Mouse (Mus musculus): ENCODE measurements around the gene Samd13. TPM values are rescaled to one million over a fixed set of nuclear protein-coding genes. Genes with fewer than 3 reads are reported as not detected.

The Samd13 gene
- total RNA-seq, 2 experiments from 2014 or later: 0.57 to 1.7 TPM

GRCm38 (mm10) chr3:146676193-146676592 is 9.2 kb downstream of the Samd13 start:
- DNase-seq: no peak
- intact Hi-C loops (cut with DNase I; ENCODE audit: low total_unique reads): no loop called here

GRCm38 (mm10) chr3:146675101-146675500 is 10.3 kb downstream of the Samd13 start:
- no peak for DNase-seq
- intact Hi-C loops (cut with DNase I; ENCODE audit: low total_unique reads): no loop called here

GRCm38 (mm10) chr3:146671121-146671520 is 14.3 kb downstream of the Samd13 start:
- intact Hi-C loops (cut with DNase I; ENCODE audit: low total_unique reads): no loop called here
- peak; percentile 48 for DNase-seq

GRCm38 (mm10) chr3:146661907-146662306 is 23.5 kb downstream of the Samd13 start:
- intact Hi-C loops (cut with DNase I; ENCODE audit: low total_unique reads): no loop called here
- DNase-seq: no peak

GRCm38 (mm10) chr3:146661001-146661400 is 24.4 kb downstream of the Samd13 start:
- intact Hi-C loops (cut with DNase I; ENCODE audit: low total_unique reads): no loop called here
- DNase-seq: no peak

GRCm38 (mm10) chr3:146659321-146659720 is 26.1 kb downstream of the Samd13 start:
- intact Hi-C loops (cut with DNase I; ENCODE audit: low total_unique reads): no loop called here
- DNase-seq: no peak

GRCm38 (mm10) chr3:146658061-146658639 is 27.2 kb downstream of the Samd13 start:
- intact Hi-C loops (cut with DNase I; ENCODE audit: low total_unique reads): no loop called here

GRCm38 (mm10) chr3:146657433-146657832 is 28.0 kb downstream of the Samd13 start:
- DNase-seq: no peak
- intact Hi-C loops (cut with DNase I; ENCODE audit: low total_unique reads): no loop called here

More at GRCm38 (mm10) chr3:146658061-146658639, 27.2 kb downstream of the Samd13 start:
- no peak for DNase-seq

GRCm38 (mm10) chr3:146655111-146655577 is 30.2 kb downstream of the Samd13 start:
- no peak for DNase-seq
- intact Hi-C loops (cut with DNase I; ENCODE audit: low total_unique reads): no loop called here

- no peak for DNase-seq
- intact Hi-C loops (cut with DNase I; ENCODE audit: low total_unique reads): no loop called here
These were observed 31.7 kb downstream of the Samd13 start for GRCm38 (mm10) chr3:146653692-146654091.

GRCm38 (mm10) chr3:146652431-146652830 is 33.0 kb downstream of the Samd13 start:
- intact Hi-C loops (cut with DNase I; ENCODE audit: low total_unique reads): no loop called here
- DNase-seq: no peak

- no peak for DNase-seq
- intact Hi-C loops (cut with DNase I; ENCODE audit: low total_unique reads): no loop called here
These were observed 34.2 kb downstream of the Samd13 start, which contains the start of gene 4930503B20Rik for GRCm38 (mm10) chr3:146651217-146651616. Gene 4930503B20Rik (minus strand): TSS chr3:146651317.

GRCm38 (mm10) chr3:146650716-146651115 is 34.7 kb downstream of the Samd13 start:
- intact Hi-C loops (cut with DNase I; ENCODE audit: low total_unique reads): no loop called here
- DNase-seq: no peak

- no peak for DNase-seq
- intact Hi-C loops (cut with DNase I; ENCODE audit: low total_unique reads): no loop called here
These were observed 36.0 kb downstream of the Samd13 start for GRCm38 (mm10) chr3:146649311-146649894.

GRCm38 (mm10) chr3:146641818-146642427 is 43.5 kb downstream of the Samd13 start:
- intact Hi-C loops (cut with DNase I; ENCODE audit: low total_unique reads): no loop called here
- peak; percentile 15 for DNase-seq

- DNase-seq: no peak
- intact Hi-C loops (cut with DNase I; ENCODE audit: low total_unique reads): no loop called here
These were observed 52.9 kb downstream of the Samd13 start for GRCm38 (mm10) chr3:146632506-146632905.

- DNase-seq: no peak
- intact Hi-C loops (cut with DNase I; ENCODE audit: low total_unique reads): no loop called here
These were observed 57.0 kb downstream of the Samd13 start for GRCm38 (mm10) chr3:146628227-146628982.

- intact Hi-C loops (cut with DNase I; ENCODE audit: low total_unique reads): no loop called here
- no peak for DNase-seq
These were observed 59.6 kb downstream of the Samd13 start for GRCm38 (mm10) chr3:146625766-146626165.

- no peak for DNase-seq
- intact Hi-C loops (cut with DNase I; ENCODE audit: low total_unique reads): no loop called here
These were observed 63.4 kb downstream of the Samd13 start for GRCm38 (mm10) chr3:146621966-146622365.

- intact Hi-C loops (cut with DNase I; ENCODE audit: low total_unique reads): no loop called here
- no peak for DNase-seq
These were observed 64.7 kb downstream of the Samd13 start for GRCm38 (mm10) chr3:146620555-146621249.

All from gastrocnemius, postnatal 14 days (tissue).